Mouse (Mus musculus): ENCODE measurements at regions not wholly inside any gene's neighbourhood (a gene's known extent, or its start where the extent isn't known, plus 50 kb on each side); places are given as distances from the start of the nearest gene placed in this dataset.

- no peak for DNase-seq
- Histone ChIP-seq H3K4me1 (ENCODE audit: control insufficient read depth, insufficient read depth, low read length) (no peaks in the 10 kb centered on the region), H3K27me3 (ENCODE audit: control insufficient read depth, insufficient read depth, low read length) (no peaks in the 10 kb centered on the region), H3K27ac (ENCODE audit: insufficient read depth, low read length) (no peak overlapping the region), H3K4me3 (replicated peaks; ENCODE audit: insufficient read depth, low read depth, low read length) (no peak overlapping the region)
- WGBS = 57% methylated on average over 1 of the region's 1 CpGs
- TF ChIP-seq POLR2A (IDR thresholded peaks at IDR 0.05; ENCODE audit: borderline replicate concordance, insufficient read depth, low read length) = no peak
- no peak for TF ChIP-seq CTCF (IDR thresholded peaks at IDR 0.05; ENCODE audit: borderline replicate concordance, insufficient read depth, low read depth, low read length)
Observed at GRCm38 (mm10) chr14:102712600-102712999, 269.8 kb downstream of the Kctd12 start.

- H3K27me3 ChIP-seq (ENCODE audit: control insufficient read depth, insufficient read depth, low read length) = no peaks in the 10 kb centered on the region
- TF ChIP-seq POLR2A (IDR thresholded peaks at IDR 0.05; ENCODE audit: borderline replicate concordance, insufficient read depth, low read length) = no peak
- DNase-seq = no peak
- H3K4me1 ChIP-seq (ENCODE audit: control insufficient read depth, insufficient read depth, low read length) = no peaks in the 10 kb centered on the region
- 90% methylated on average over 5 of the region's 5 CpGs for WGBS
- no peak overlapping the region for H3K4me3 ChIP-seq (replicated peaks; ENCODE audit: insufficient read depth, low read depth, low read length)
- no peak overlapping the region for H3K27ac ChIP-seq (ENCODE audit: insufficient read depth, low read length)
Observed at GRCm38 (mm10) chr14:102706704-102707336, 275.6 kb downstream of the Kctd12 start.

GRCm38 (mm10) chr14:102701108-102701507, 281.3 kb downstream of the Kctd12 start:
- 87% methylated on average over 2 of the region's 2 CpGs for WGBS
- DNase-seq = no peak
- no peak overlapping the region for H3K27ac ChIP-seq (ENCODE audit: insufficient read depth, low read length)
- no peak overlapping the region for H3K4me3 ChIP-seq (replicated peaks; ENCODE audit: insufficient read depth, low read depth, low read length)
- TF ChIP-seq CTCF (IDR thresholded peaks at IDR 0.05; ENCODE audit: borderline replicate concordance, insufficient read depth, low read depth, low read length) (no peak), POLR2A (IDR thresholded peaks at IDR 0.05; ENCODE audit: borderline replicate concordance, insufficient read depth, low read length) (no peak)
- no peaks in the 10 kb centered on the region for H3K27me3 ChIP-seq (ENCODE audit: control insufficient read depth, insufficient read depth, low read length)
- H3K4me1 ChIP-seq (ENCODE audit: control insufficient read depth, insufficient read depth, low read length) = no peaks in the 10 kb centered on the region

- H3K27ac ChIP-seq (ENCODE audit: insufficient read depth, low read length) = no peak overlapping the region
- H3K4me1 ChIP-seq (ENCODE audit: control insufficient read depth, insufficient read depth, low read length) = no peaks in the 10 kb centered on the region
- H3K4me3 ChIP-seq (replicated peaks; ENCODE audit: insufficient read depth, low read depth, low read length) = no peak overlapping the region
- 90% methylated on average over 6 of the region's 6 CpGs for WGBS
- TF ChIP-seq POLR2A (IDR thresholded peaks at IDR 0.05; ENCODE audit: borderline replicate concordance, insufficient read depth, low read length) (no peak), CTCF (IDR thresholded peaks at IDR 0.05; ENCODE audit: borderline replicate concordance, insufficient read depth, low read depth, low read length) (no peak)
- no peak for DNase-seq
- no peaks in the 10 kb centered on the region for H3K27me3 ChIP-seq (ENCODE audit: control insufficient read depth, insufficient read depth, low read length)
Observed at GRCm38 (mm10) chr14:102700457-102700856, 282.0 kb downstream of the Kctd12 start.

- TF ChIP-seq POLR2A (IDR thresholded peaks at IDR 0.05; ENCODE audit: borderline replicate concordance, insufficient read depth, low read length) (no peak), CTCF (IDR thresholded peaks at IDR 0.05; ENCODE audit: borderline replicate concordance, insufficient read depth, low read depth, low read length) (no peak)
- H3K4me1 ChIP-seq (ENCODE audit: control insufficient read depth, insufficient read depth, low read length) = no peaks in the 10 kb centered on the region
- H3K27ac ChIP-seq (ENCODE audit: insufficient read depth, low read length) = no peak overlapping the region
- H3K27me3 ChIP-seq (ENCODE audit: control insufficient read depth, insufficient read depth, low read length) = no peaks in the 10 kb centered on the region
- 84% methylated on average over 3 of the region's 3 CpGs for WGBS
- DNase-seq = no peak
- H3K4me3 ChIP-seq (replicated peaks; ENCODE audit: insufficient read depth, low read depth, low read length) = no peak overlapping the region
Observed at GRCm38 (mm10) chr14:102699015-102699414, 283.4 kb downstream of the Kctd12 start.

GRCm38 (mm10) chr14:102686791-102687190, 295.6 kb downstream of the Kctd12 start:
- 68% methylated on average over 1 of the region's 1 CpGs for WGBS
- H3K4me3 ChIP-seq (replicated peaks; ENCODE audit: insufficient read depth, low read depth, low read length) = no peak overlapping the region
- no peak overlapping the region for H3K27ac ChIP-seq (ENCODE audit: insufficient read depth, low read length)
- DNase-seq = no peak
- TF ChIP-seq CTCF (IDR thresholded peaks at IDR 0.05; ENCODE audit: borderline replicate concordance, insufficient read depth, low read depth, low read length) (no peak), POLR2A (IDR thresholded peaks at IDR 0.05; ENCODE audit: borderline replicate concordance, insufficient read depth, low read length) (no peak)
- H3K27me3 ChIP-seq (ENCODE audit: control insufficient read depth, insufficient read depth, low read length) = no peaks in the 10 kb centered on the region
- H3K4me1 ChIP-seq (ENCODE audit: control insufficient read depth, insufficient read depth, low read length) = no peaks in the 10 kb centered on the region

- 25% methylated on average over 5 of the region's 5 CpGs for WGBS
- Histone ChIP-seq H3K4me1 (ENCODE audit: control insufficient read depth, insufficient read depth, low read length) (no peaks in the 10 kb centered on the region), H3K27ac (ENCODE audit: insufficient read depth, low read length) (no peak overlapping the region), H3K27me3 (ENCODE audit: control insufficient read depth, insufficient read depth, low read length) (no peaks in the 10 kb centered on the region), H3K4me3 (replicated peaks; ENCODE audit: insufficient read depth, low read depth, low read length) (no peak overlapping the region)
- no peak for DNase-seq
- TF ChIP-seq POLR2A (IDR thresholded peaks at IDR 0.05; ENCODE audit: borderline replicate concordance, insufficient read depth, low read length) (no peak), CTCF (IDR thresholded peaks at IDR 0.05; ENCODE audit: borderline replicate concordance, insufficient read depth, low read depth, low read length) (no peak)
Observed at GRCm38 (mm10) chr14:102676582-102676981, 305.9 kb downstream of the Kctd12 start.

GRCm38 (mm10) chr14:102674635-102675034, 307.8 kb downstream of the Kctd12 start:
- Histone ChIP-seq H3K4me3 (replicated peaks; ENCODE audit: insufficient read depth, low read depth, low read length) (no peak overlapping the region), H3K27ac (ENCODE audit: insufficient read depth, low read length) (no peak overlapping the region), H3K4me1 (ENCODE audit: control insufficient read depth, insufficient read depth, low read length) (no peaks in the 10 kb centered on the region), H3K27me3 (ENCODE audit: control insufficient read depth, insufficient read depth, low read length) (no peaks in the 10 kb centered on the region)
- TF ChIP-seq CTCF (IDR thresholded peaks at IDR 0.05; ENCODE audit: borderline replicate concordance, insufficient read depth, low read depth, low read length) (no peak), POLR2A (IDR thresholded peaks at IDR 0.05; ENCODE audit: borderline replicate concordance, insufficient read depth, low read length) (no peak)
- no peak for DNase-seq
- WGBS = 92% methylated on average over 5 of the region's 5 CpGs

Measured in cerebellum, adult 2 months (tissue).